Mouse (Mus musculus): Measurements from ENCODE around the gene Atp6v1f. TPM values are rescaled to one million over a fixed set of nuclear protein-coding genes. Genes with fewer than 3 reads are reported as not detected.

Atp6v1f gene
- polyA plus RNA-seq, 1 experiment from 2014 or later, result 346 TPM

DNA sequence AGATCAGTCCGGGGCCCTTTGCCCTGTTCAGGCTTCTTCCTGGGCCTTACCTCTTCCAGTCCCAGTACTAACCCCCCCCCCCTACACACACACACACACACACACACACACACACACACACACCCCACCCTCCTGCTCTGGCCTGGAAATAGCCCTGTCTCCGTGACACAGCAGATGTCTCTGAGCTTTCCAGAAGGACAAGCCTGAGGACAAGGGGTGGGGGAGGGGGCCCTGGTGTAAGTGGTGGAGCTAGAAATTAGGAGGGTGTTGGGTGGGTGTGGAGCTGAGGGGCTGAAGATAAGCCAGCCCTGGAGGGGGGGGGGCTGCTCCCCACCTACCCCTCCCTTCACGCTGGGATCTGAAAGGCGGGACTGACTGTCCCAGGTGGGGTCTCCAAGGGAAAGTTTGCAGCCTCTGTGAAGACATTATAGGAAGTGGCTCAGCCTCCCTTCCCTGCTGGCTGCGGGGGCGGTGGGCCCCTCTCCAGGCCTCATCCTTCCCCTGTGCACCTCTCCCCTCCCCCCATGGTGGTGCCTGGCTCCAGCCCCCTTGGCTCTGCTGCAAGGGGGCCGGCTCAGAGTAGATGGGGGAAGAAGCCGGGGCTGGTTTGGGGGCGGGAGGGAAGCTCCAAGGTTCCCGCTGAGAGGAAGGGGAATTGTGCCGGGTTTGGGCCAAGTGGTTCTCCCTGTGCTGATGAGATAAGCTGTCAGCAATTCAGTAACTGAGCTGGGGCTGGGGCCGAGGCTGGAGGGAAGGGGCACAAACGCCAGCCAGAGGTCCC is 32.4 kb upstream of the Atp6v1f start:
- Histone ChIP-seq H3K9me3 (no peaks in the 10 kb centered on the region), H3K4me1 (replicated peaks) (peaks cover 49% of the 10 kb centered on the region), H3K27me3 (peaks cover 37% of the 10 kb centered on the region), H3K4me2 (peak overlapping the region; percentile 81), H3K27ac (replicated peaks) (peak overlapping the region; percentile 79), H3K4me3 (peak overlapping the region; percentile 44), H3K9ac (no peak overlapping the region), H3K36me3 (no peaks in the 10 kb centered on the region)
- 4% methylated on average over 13 of the region's 13 CpGs for WGBS
- ATAC-seq (ENCODE audit: low FRiP score, low read depth), result peak; percentile 46

DNA sequence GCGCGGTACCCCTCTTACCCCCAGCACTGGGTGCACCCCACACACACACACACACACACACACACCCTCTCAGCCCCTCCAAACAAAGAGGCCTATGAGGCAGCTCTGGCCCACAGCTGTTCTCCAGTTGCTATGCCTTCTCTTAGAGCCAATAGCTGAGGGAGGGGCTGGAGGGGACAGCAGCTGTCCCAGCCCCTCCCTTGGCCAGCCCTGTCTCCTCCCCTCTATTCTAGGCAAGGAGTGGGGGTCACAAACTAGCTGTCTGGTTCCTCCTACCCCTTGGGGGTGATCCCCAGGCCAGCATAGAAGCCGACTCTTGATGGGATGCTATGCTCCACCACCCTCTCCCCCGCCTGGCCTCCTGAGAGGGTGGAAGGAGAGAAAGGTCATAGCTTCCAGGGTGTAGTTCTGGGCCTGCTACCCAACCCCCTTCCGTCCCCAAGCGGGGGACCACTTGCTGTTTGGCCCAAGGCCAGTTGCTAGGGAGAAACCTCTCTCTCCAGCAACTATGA is 31.5 kb upstream of the Atp6v1f start:
- Histone ChIP-seq H3K9me3 (no peaks in the 10 kb centered on the region), H3K27ac (replicated peaks) (peak overlapping the region; percentile 79), H3K4me3 (peak overlapping the region; percentile 44; the same call in 1 of the 2 replicates), H3K4me2 (peak overlapping the region; percentile 81), H3K9ac (no peak overlapping the region), H3K4me1 (replicated peaks) (peaks cover 49% of the 10 kb centered on the region), H3K27me3 (peaks cover 37% of the 10 kb centered on the region), H3K36me3 (no peaks in the 10 kb centered on the region)
- 3% methylated on average over 6 of the region's 6 CpGs for WGBS
- ATAC-seq (ENCODE audit: low FRiP score, low read depth), result peak; percentile 55

DNA sequence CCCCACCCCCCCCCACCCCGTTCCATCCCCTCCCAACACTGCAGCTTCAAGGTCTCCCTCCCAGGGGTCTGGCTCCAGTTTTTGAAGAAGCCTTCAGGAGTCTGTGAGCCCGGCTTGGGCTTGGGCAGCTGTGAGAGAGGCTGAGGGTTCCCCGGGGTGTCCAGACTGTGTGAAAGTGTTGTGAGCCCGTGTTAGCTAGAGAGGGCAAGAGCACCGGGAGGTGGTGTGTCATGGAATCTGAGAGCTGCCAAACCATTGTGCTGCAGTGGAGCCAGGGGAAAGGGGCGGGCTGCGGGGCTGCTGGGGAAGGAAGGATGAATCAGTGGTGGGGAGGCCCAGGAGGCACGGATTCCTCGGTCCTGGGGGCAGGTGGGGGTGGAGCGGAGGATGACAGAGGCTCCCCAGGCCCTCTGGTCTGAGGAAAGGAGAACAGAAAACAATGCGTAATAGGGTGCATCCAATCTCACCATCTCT is 31.0 kb upstream of the Atp6v1f start:
- peak overlapping the region; percentile 81 for H3K4me2 ChIP-seq
- no peaks in the 10 kb centered on the region for H3K9me3 ChIP-seq

DNA sequence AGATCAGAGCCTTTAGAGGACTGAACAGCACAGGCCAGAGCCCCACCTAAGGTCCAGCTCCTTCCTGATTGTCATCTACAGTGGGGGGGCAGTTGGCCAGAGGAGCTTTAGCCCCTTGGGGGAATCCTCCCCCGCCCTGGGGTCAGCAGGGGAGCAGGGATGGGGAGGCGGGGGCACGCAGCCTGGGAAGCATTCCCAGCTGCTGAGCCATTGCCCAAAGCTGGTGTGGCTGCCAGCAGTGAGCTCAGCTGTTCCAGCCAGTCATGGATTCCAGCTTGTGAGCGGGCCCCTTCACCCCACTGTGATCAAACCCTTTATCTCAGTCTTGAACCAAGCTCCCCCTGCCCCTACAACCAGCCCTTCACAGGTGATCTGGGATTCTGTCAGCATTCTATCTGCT is 28.3 kb upstream of the Atp6v1f start:
- no peaks in the 10 kb centered on the region for H3K9me3 ChIP-seq
- H3K4me3 ChIP-seq, result no peak overlapping the region
- H3K4me2 ChIP-seq, result no peak overlapping the region
- no peak overlapping the region for H3K9ac ChIP-seq
- no peak overlapping the region for H3K27ac ChIP-seq (replicated peaks)
- no peak for ATAC-seq (ENCODE audit: low FRiP score, low read depth)
- peaks cover 24% of the 10 kb centered on the region for H3K4me1 ChIP-seq (replicated peaks)
- H3K27me3 ChIP-seq, result peaks cover 11% of the 10 kb centered on the region
- 71% methylated on average over 4 of the region's 4 CpGs for WGBS
- H3K36me3 ChIP-seq, result no peaks in the 10 kb centered on the region

More for the DNA sequence above, 31.0 kb upstream of the Atp6v1f start:
- H3K36me3 ChIP-seq, result no peaks in the 10 kb centered on the region
- WGBS, result 5% methylated on average over 11 of the region's 11 CpGs
- H3K27me3 ChIP-seq, result peaks cover 34% of the 10 kb centered on the region
- H3K9ac ChIP-seq, result no peak overlapping the region
- H3K4me3 ChIP-seq, result no peak overlapping the region
- peak; percentile 55 for ATAC-seq (ENCODE audit: low FRiP score, low read depth)
- H3K27ac ChIP-seq (replicated peaks), result peak overlapping the region; percentile 79
- H3K4me1 ChIP-seq (replicated peaks), result peaks cover 45% of the 10 kb centered on the region

DNA sequence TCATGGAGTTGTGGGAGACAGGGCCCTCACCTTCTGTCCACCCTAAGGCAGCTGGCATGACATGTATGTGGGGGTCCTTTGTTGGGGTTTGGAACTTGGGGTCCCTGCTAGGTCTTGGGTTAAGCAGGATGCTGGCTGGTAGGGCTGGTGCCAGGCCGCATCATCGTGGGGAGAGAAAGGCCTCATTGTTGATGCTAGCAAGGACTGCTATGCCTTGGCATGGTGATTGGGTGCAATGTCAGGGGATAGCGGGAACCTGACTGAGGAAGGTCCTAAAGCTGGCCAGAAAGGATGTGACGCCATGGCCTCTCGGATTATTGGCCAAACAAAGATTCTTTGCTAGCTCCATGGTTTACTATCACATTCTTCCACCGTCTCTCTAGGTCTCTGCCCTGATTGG is 27.7 kb upstream of the Atp6v1f start:
- Histone ChIP-seq H3K4me1 (replicated peaks) (peaks cover 19% of the 10 kb centered on the region), H3K36me3 (no peaks in the 10 kb centered on the region), H3K27ac (replicated peaks) (no peak overlapping the region), H3K4me3 (no peak overlapping the region), H3K9ac (no peak overlapping the region), H3K27me3 (peaks cover 6% of the 10 kb centered on the region; the same call in 1 of the 2 replicates), H3K4me2 (no peak overlapping the region), H3K9me3 (no peaks in the 10 kb centered on the region)
- WGBS, result 86% methylated on average over 6 of the region's 6 CpGs
- no peak for ATAC-seq (ENCODE audit: low FRiP score, low read depth)

DNA sequence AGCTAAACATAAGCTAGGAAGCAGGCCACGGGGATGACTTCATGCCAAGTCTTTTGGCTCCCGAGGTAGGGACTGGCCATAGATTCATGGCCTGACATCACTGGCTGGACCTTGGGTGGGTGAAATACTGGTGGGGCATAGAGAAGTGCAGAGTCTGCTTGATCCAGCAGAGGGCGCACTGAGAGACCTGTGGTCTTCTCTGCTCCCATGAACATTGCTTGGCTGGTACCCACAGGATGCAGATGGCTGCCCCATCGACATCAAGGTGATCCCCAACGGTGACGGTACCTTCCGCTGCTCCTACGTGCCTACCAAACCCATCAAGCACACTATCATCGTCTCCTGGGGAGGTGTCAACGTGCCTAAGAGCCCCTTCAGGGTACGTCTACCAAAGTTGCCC is 22.7 kb upstream of the Atp6v1f start:
- no peaks in the 10 kb centered on the region for H3K36me3 ChIP-seq
- no peak overlapping the region for H3K4me3 ChIP-seq
- H3K9ac ChIP-seq, result no peak overlapping the region
- WGBS, result 73% methylated on average over 11 of the region's 11 CpGs
- H3K27me3 ChIP-seq, result no peaks in the 10 kb centered on the region
- H3K9me3 ChIP-seq, result no peaks in the 10 kb centered on the region
- H3K27ac ChIP-seq (replicated peaks), result no peak overlapping the region
- H3K4me1 ChIP-seq (replicated peaks), result no peaks in the 10 kb centered on the region
- no peak for ATAC-seq (ENCODE audit: low FRiP score, low read depth)
- H3K4me2 ChIP-seq, result no peak overlapping the region

DNA sequence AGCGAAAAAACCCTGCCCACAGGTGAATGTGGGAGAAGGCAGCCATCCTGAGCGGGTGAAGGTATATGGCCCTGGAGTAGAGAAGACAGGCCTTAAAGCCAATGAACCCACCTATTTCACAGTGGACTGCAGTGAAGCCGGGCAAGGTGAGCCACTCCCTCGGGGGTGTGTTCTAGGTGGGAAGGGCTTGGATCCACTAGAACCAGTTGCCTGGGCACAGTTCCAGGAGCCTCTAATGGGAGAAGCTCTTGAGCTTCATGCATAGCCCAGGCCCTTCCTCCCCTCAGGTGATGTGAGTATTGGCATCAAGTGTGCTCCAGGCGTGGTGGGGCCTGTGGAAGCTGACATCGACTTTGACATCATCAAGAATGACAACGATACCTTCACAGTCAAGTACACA is 22.2 kb upstream of the Atp6v1f start:
- Histone ChIP-seq H3K9ac (no peak overlapping the region), H3K27ac (replicated peaks) (no peak overlapping the region), H3K9me3 (no peaks in the 10 kb centered on the region), H3K4me3 (no peak overlapping the region), H3K36me3 (no peaks in the 10 kb centered on the region), H3K4me2 (no peak overlapping the region), H3K4me1 (replicated peaks) (no peaks in the 10 kb centered on the region), H3K27me3 (no peaks in the 10 kb centered on the region)
- no peak for ATAC-seq (ENCODE audit: low FRiP score, low read depth)
- 96% methylated on average over 7 of the region's 7 CpGs for WGBS

DNA sequence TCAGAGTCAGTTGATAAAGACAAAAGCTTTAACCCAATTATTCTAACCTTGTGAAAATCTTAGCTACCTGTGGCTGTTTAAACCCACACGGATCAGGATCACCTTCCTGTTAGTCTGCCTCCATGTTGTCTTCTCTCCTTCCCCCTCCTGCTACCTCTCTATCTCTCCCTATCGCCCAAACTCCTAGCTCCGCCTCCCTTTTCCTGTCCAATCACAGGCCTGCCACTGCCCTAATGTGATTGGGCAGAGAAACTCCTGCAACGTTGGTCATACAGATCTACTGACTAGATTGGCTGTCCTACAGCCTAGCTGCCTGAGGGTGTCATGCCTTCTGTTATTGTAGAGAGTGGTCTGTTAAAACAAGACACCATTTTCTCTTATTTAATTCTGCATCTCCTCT is 17.7 kb upstream of the Atp6v1f start:
- ATAC-seq (ENCODE audit: low FRiP score, low read depth), result no peak

DNA sequence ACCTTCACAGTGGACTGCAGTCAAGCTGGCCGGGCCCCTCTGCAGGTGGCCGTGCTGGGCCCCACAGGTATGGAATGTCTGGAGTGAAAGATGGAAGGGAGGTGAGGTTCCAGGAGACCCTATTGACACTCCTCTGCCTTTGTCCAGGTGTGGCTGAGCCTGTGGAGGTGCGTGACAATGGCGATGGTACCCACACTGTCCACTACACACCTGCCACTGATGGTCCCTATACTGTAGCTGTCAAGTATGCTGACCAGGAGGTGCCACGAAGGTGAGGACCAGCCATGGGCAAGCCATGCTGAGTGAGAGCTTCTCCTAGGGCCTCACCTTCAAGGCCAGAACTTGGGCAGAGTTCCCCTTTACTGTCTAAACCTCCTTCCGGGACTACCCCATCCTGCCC is 16.9 kb upstream of the Atp6v1f start:
- H3K9ac ChIP-seq, result no peak overlapping the region
- no peaks in the 10 kb centered on the region for H3K9me3 ChIP-seq
- no peak overlapping the region for H3K4me3 ChIP-seq
- H3K4me2 ChIP-seq, result no peak overlapping the region
- ATAC-seq (ENCODE audit: low FRiP score, low read depth), result no peak
- H3K27me3 ChIP-seq, result no peaks in the 10 kb centered on the region
- H3K36me3 ChIP-seq, result no peaks in the 10 kb centered on the region
- WGBS, result 98% methylated on average over 6 of the region's 6 CpGs
- H3K27ac ChIP-seq (replicated peaks), result no peak overlapping the region
- H3K4me1 ChIP-seq (replicated peaks), result no peaks in the 10 kb centered on the region

More for the DNA sequence above, 17.7 kb upstream of the Atp6v1f start:
- no peaks in the 10 kb centered on the region for H3K36me3 ChIP-seq
- H3K4me3 ChIP-seq, result no peak overlapping the region
- no peak overlapping the region for H3K4me2 ChIP-seq
- no peak overlapping the region for H3K27ac ChIP-seq (replicated peaks)
- no peaks in the 10 kb centered on the region for H3K4me1 ChIP-seq (replicated peaks)
- H3K9me3 ChIP-seq, result no peaks in the 10 kb centered on the region
- no peak overlapping the region for H3K9ac ChIP-seq
- WGBS, result 30% methylated on average over 4 of the region's 4 CpGs
- no peaks in the 10 kb centered on the region for H3K27me3 ChIP-seq

DNA sequence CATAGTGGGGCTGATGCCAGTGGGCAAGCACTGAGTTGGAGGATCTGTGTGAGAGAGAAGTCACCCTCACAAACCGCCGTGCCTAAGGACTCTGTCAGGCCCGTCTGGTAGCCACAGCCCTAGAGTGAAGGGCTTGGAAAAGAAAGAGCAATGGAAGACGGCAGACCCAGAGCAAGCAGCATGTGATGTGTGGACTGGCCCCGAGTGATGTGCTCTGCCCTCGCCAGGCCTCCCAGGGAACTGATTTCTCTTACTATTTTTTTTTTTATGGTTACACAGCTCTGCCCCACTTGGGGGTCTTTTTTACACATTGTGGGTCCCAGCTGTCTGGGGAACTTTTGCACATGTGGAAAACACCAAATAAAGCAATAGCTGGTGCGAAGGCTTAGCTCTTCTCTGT is 6.0 kb upstream of the Atp6v1f start:
- no peaks in the 10 kb centered on the region for H3K9me3 ChIP-seq
- H3K4me2 ChIP-seq, result no peak overlapping the region
- H3K27me3 ChIP-seq, result no peaks in the 10 kb centered on the region
- 63% methylated on average over 7 of the region's 7 CpGs for WGBS
- no peak overlapping the region for H3K4me3 ChIP-seq
- no peaks in the 10 kb centered on the region for H3K4me1 ChIP-seq (replicated peaks)
- no peak for ATAC-seq (ENCODE audit: low FRiP score, low read depth)
- no peak overlapping the region for H3K9ac ChIP-seq
- no peaks in the 10 kb centered on the region for H3K36me3 ChIP-seq
- H3K27ac ChIP-seq (replicated peaks), result no peak overlapping the region

DNA sequence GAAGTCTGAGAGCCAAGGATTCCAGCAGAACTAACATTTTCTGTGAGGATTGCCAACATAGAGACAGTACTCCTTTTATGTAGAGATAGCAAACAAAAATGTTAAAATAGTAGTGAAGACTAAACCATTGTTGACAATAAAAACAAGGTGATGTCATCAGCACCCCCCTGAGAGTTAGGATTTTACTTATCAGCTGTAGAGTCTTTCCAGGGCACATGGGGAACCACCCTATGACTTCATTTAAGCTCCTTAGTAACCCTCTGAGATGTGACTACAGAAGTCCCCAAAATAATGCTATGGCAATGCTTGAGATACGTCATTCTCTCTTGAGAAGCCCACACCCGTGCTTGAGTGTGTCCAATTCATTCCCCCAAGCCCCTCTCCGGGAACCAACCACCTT is 4.1 kb upstream of the Atp6v1f start:
- Histone ChIP-seq H3K36me3 (no peaks in the 10 kb centered on the region), H3K9me3 (no peaks in the 10 kb centered on the region), H3K4me3 (no peak overlapping the region), H3K4me1 (replicated peaks) (peaks cover 1% of the 10 kb centered on the region), H3K9ac (no peak overlapping the region), H3K4me2 (no peak overlapping the region), H3K27ac (replicated peaks) (no peak overlapping the region), H3K27me3 (no peaks in the 10 kb centered on the region)
- 82% methylated on average over 3 of the region's 3 CpGs for WGBS
- ATAC-seq (ENCODE audit: low FRiP score, low read depth), result no peak

DNA sequence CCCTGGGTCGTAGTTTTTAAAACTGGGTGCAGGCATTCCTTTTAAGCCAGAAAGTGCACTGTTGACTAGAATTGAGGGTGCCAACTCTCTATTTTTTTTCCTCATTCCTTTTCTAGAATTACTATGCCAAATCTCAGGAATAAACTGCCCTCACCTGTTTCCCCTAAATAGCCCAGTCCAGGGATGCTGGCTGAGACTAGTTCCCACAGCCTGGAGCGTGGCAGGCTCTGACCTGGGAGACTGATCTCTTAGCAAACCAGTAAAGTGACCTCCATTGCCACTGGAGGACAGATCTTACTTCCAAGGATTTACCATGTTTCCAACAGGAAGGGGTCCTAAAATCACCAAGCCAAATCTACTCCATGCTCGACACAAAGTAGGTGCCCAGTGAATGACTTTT is 1.3 kb downstream of the Atp6v1f start:
- Histone ChIP-seq H3K27me3 (peaks cover 6% of the 10 kb centered on the region; the same call in 1 of the 2 replicates), H3K9me3 (no peaks in the 10 kb centered on the region), H3K36me3 (peaks cover 17% of the 10 kb centered on the region), H3K9ac (peak overlapping the region; percentile 59; the same call in 1 of the 2 replicates), H3K4me3 (peak overlapping the region; percentile 88), H3K27ac (replicated peaks) (no peak overlapping the region), H3K4me2 (peak overlapping the region; percentile 54), H3K4me1 (replicated peaks) (peaks cover 11% of the 10 kb centered on the region)
- 89% methylated on average over 3 of the region's 3 CpGs for WGBS
- ATAC-seq (ENCODE audit: low FRiP score, low read depth), result no peak

Data from hindbrain, embryonic 15.5 days (tissue).